Comparison of ENCODE assay signal across 8 mouse cellular contexts in the genomic region with DNA sequence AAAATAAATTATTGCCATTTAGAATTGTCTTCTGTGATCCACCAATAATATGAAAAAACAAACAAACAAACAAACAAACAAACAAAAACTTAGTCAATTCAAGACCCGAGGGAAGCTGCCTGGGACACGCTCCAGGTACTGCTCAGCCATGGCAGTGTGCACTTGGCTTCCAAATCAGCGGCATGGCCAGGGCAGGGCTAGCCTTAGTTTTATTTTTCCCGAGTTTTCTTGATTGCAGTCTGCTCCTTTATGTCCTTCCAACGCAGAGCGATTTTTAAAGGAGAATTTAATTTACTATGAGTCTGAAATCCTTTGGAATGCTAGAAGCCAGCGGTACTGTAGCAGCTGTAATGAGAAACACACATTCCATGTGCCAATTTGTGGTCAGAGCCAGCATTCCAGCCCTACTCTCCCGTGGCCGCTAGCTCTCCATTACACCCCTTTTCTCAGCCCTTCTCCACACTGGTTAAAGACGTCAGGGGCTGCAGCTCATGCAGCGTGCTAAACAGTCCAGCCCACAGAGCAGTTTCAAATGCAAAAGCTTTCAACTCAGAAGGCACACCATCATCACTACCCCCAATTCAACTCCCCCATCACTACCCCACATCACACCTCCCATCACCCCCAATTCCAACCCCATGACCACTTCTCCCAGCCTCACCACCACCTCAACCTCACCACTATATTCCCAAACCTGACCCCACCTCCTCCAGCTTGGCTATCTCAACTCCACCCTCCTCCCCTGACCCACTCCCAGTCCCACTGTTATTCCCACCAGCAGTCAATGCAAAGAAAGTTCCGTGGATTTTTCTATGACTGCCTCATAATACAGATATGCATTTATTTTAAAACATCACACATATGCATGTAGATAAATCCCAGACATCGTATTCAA.
A peak's percentile ranks its signal among the peaks of the same experiment; 100 is the strongest.
DNase-seq lines count a peak whose midpoint lies in the region; ATAC-seq lines count a peak whose summit lies in the region.

No protein-coding gene starts in this region.

- H3K4me3 ChIP-seq in hindbrain, embryonic 15.5 days = no peak overlapping the region
- no peak overlapping the region for H3K4me3 ChIP-seq in hindbrain, embryonic 14.5 days (replicated peaks; ENCODE audit: low read length)
- H3K4me3 ChIP-seq in embryonic facial prominence, embryonic 12.5 days = no peak overlapping the region
- no peak overlapping the region for H3K4me3 ChIP-seq in neural tube, embryonic 15.5 days (replicated peaks)

- 62% methylated on average over 13 of the region's 13 CpGs for WGBS in hindbrain, embryonic 15.5 days
- WGBS in hindbrain, embryonic 14.5 days = 63% methylated on average over 13 of the region's 13 CpGs
- WGBS in embryonic facial prominence, embryonic 12.5 days = 25% methylated on average over 13 of the region's 13 CpGs
- 59% methylated on average over 13 of the region's 13 CpGs for WGBS in neural tube, embryonic 15.5 days

- H3K27ac ChIP-seq in hindbrain, embryonic 15.5 days (replicated peaks) = no peak overlapping the region
- H3K27ac ChIP-seq in hindbrain, embryonic 14.5 days = no peak overlapping the region
- H3K27ac ChIP-seq in embryonic facial prominence, embryonic 12.5 days = peak overlapping the region; percentile 88
- 0 out of 2 replicates have a peak overlapping the region, but pooled peaks have one; percentile 33 for H3K27ac ChIP-seq in neural tube, embryonic 15.5 days (replicated peaks)

- H3K4me2 ChIP-seq in hindbrain, embryonic 15.5 days = no peak overlapping the region
- H3K4me2 ChIP-seq in hindbrain, embryonic 14.5 days (replicated peaks) = no peak overlapping the region
- no peak overlapping the region; the same call in 1 of the 2 replicates for H3K4me2 ChIP-seq in embryonic facial prominence, embryonic 12.5 days (replicated peaks)
- H3K4me2 ChIP-seq in neural tube, embryonic 15.5 days = no peak overlapping the region

- peak; percentile 66; the same call in 1 of the 2 replicates for ATAC-seq in hindbrain, embryonic 15.5 days (ENCODE audit: low FRiP score, low read depth)
- no peak for ATAC-seq in hindbrain, embryonic 14.5 days (ENCODE audit: low FRiP score)
- peak; percentile 95 for ATAC-seq in embryonic facial prominence, embryonic 12.5 days (ENCODE audit: insufficient number of reproducible peaks, insufficient read depth, low FRiP score, low TSS enrichment)
- ATAC-seq in neural tube, embryonic 15.5 days (ENCODE audit: low FRiP score) = no peak

- H3K9me3 ChIP-seq in hindbrain, embryonic 15.5 days = no peaks in the 10 kb centered on the region
- no peaks in the 10 kb centered on the region for H3K9me3 ChIP-seq in hindbrain, embryonic 14.5 days (ENCODE audit: control insufficient read depth, low read length)
- H3K9me3 ChIP-seq in embryonic facial prominence, embryonic 12.5 days = no peaks in the 10 kb centered on the region
- H3K9me3 ChIP-seq in neural tube, embryonic 15.5 days (replicated peaks) = no peaks in the 10 kb centered on the region

- no peaks in the 10 kb centered on the region for H3K27me3 ChIP-seq in hindbrain, embryonic 15.5 days
- no peaks in the 10 kb centered on the region for H3K27me3 ChIP-seq in hindbrain, embryonic 14.5 days (ENCODE audit: control insufficient read depth, insufficient read depth, low read length)
- no peaks in the 10 kb centered on the region for H3K27me3 ChIP-seq in embryonic facial prominence, embryonic 12.5 days
- H3K27me3 ChIP-seq in neural tube, embryonic 15.5 days (replicated peaks) = no peaks in the 10 kb centered on the region

- H3K4me1 ChIP-seq in hindbrain, embryonic 15.5 days (replicated peaks) = no peaks in the 10 kb centered on the region; the same call in 1 of the 2 replicates
- no peaks in the 10 kb centered on the region for H3K4me1 ChIP-seq in hindbrain, embryonic 14.5 days (replicated peaks; ENCODE audit: control insufficient read depth, insufficient read depth, low read length)
- peaks cover 29% of the 10 kb centered on the region for H3K4me1 ChIP-seq in embryonic facial prominence, embryonic 12.5 days
- H3K4me1 ChIP-seq in neural tube, embryonic 15.5 days = peaks cover 7% of the 10 kb centered on the region

- no peak for DNase-seq in hindbrain, embryonic 14.5 days (ENCODE audit: low spot score)
- DNase-seq in kidney, adult 9 months = peak; percentile 14
- DNase-seq in spleen, postnatal 4 days (ENCODE audit: low spot score in 2 of 2) = no peak
- DNase-seq in layer of hippocampus, adult 8-10 months (ENCODE audit: low spot score in 2 of 2) = no peak
- DNase-seq in frontal cortex, adult 2 months (ENCODE audit: extremely low spot score in 1 of 2, low spot score in 1 of 2) = no peak

- no peaks in the 10 kb centered on the region for H3K36me3 ChIP-seq in hindbrain, embryonic 15.5 days
- no peaks in the 10 kb centered on the region for H3K36me3 ChIP-seq in hindbrain, embryonic 14.5 days (replicated peaks; ENCODE audit: control insufficient read depth, insufficient read depth)
- H3K36me3 ChIP-seq in embryonic facial prominence, embryonic 12.5 days = no peaks in the 10 kb centered on the region
- no peaks in the 10 kb centered on the region for H3K36me3 ChIP-seq in neural tube, embryonic 15.5 days

- no peak overlapping the region for H3K9ac ChIP-seq in hindbrain, embryonic 15.5 days
- H3K9ac ChIP-seq in hindbrain, embryonic 14.5 days = no peak overlapping the region
- H3K9ac ChIP-seq in embryonic facial prominence, embryonic 12.5 days = no peak overlapping the region
- H3K9ac ChIP-seq in neural tube, embryonic 15.5 days (replicated peaks) = no peak overlapping the region

Comparison
In these comparisons a context has a peak if more than half of its experiments do, and no peak if none do; other contexts are left out.
1. ATAC-seq: peak in hindbrain, embryonic 15.5 days (single experiment) and embryonic facial prominence, embryonic 12.5 days (single experiment); none in hindbrain, embryonic 14.5 days (single experiment) and neural tube, embryonic 15.5 days (single experiment).
2. H3K27ac ChIP-seq: peak in embryonic facial prominence, embryonic 12.5 days (single experiment) and neural tube, embryonic 15.5 days (single experiment); none in hindbrain, embryonic 15.5 days (single experiment) and hindbrain, embryonic 14.5 days (single experiment).